Mouse (Mus musculus): ENCODE measurements at regions not wholly inside any gene's neighbourhood (a gene's known extent, or its start where the extent isn't known, plus 50 kb on each side); places are given as distances from the start of the nearest gene placed in this dataset.
A peak's percentile ranks its signal among the peaks of the same experiment; 100 is the strongest.

GRCm38 (mm10) chr9:26247669-26248068, 485.9 kb upstream of the B3gat1 start:
- DNase-seq (ENCODE audit: extremely low spot score in 1 of 2, low spot score in 1 of 2), result peak in 1 of 2 experiments; percentile 31

- DNase-seq (ENCODE audit: extremely low spot score in 1 of 2, low spot score in 1 of 2), result peak; percentile 70 to 81
Measured at GRCm38 (mm10) chr9:26264867-26265725, 468.4 kb upstream of the B3gat1 start.

Data from frontal cortex, adult 2 months (tissue).